Mouse (Mus musculus) large intestine, adult 2 months (tissue): ENCODE measurements at regions not wholly inside any gene's neighbourhood (a gene's known extent, or its start where the extent isn't known, plus 50 kb on each side); places are given as distances from the start of the nearest gene placed in this dataset.

ENCODE experiments used
- DNase-seq: peaks from one replicate; pipeline ENCODE4 v3.0.0-alpha.2; 2012; ENCODE audit warnings: low read depth, low spot score
- WGBS: fragments of 180-500 bp; shearing (Covaris S2); methylation state at CpG from one replicate; pipeline ENCODE4 v1.1.7; 2018; 5-methylcytosine and 5-hydroxymethylcytosine counted together

- DNase-seq, result no peak
Measured at GRCm38 (mm10) chr2:169461491-169462039, 126.0 kb downstream of the Gm11011 start.

GRCm38 (mm10) chr2:169452956-169453355, 134.6 kb downstream of the Gm11011 start:
- 82% methylated on average over 8 of the region's 8 CpGs for WGBS

More at GRCm38 (mm10) chr2:169461491-169462039, 126.0 kb downstream of the Gm11011 start:
- 83% methylated on average over 12 of the region's 12 CpGs for WGBS

DNA sequence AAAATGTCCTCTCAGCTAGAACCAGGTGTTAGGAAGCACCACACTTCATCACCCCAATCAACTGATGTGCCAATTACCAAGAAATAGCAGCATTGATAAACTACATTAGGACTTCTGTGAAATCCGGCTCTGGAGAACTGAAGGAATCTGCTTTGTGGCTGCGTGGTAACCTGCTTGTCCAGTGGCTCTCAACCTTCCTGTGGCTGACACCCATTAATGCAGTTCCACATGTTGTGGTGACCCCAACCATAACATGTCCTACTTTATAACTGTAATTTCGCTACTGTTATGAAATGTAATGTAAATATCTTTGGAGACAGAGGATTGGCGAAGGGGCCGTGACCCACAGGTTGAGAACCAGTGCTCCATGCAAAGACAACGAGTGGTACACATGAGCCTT, 136.7 kb downstream of the Gm11011 start:
- 78% methylated on average over 6 of the region's 6 CpGs for WGBS
- no peak for DNase-seq

More at GRCm38 (mm10) chr2:169452956-169453355, 134.6 kb downstream of the Gm11011 start:
- no peak for DNase-seq

GRCm38 (mm10) chr2:169447495-169448280, 139.9 kb downstream of the Gm11011 start:
- DNase-seq, result no peak
- WGBS, result 78% methylated on average over 6 of the region's 6 CpGs

GRCm38 (mm10) chr2:169445877-169446276, 141.7 kb downstream of the Gm11011 start:
- no peak for DNase-seq
- WGBS, result 83% methylated on average over 5 of the region's 5 CpGs

GRCm38 (mm10) chr2:169445371-169445770, 142.2 kb downstream of the Gm11011 start:
- WGBS, result 89% methylated on average over 12 of the region's 12 CpGs
- no peak for DNase-seq

DNA sequence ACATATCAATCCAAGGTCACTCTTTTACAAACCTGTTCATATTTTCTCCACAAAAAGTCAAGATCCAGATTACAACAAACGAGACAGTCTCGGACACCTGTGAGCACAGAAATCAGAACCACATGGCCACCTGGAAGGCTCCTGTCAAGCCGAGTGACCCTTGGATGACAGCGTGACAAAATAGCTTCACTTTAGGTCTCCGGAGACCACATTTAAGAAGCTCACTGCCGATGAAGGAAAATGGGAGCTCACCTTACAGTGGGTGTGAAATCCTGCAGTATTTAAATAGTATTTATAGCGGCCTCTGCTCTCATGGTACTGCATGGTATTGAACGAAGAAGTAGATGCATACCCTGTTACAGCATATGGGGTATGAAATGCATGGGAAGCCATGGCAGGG, 144.3 kb downstream of the Gm11011 start:
- DNase-seq, result no peak
- 91% methylated on average over 8 of the region's 8 CpGs for WGBS

GRCm38 (mm10) chr2:169431516-169431915, 156.0 kb downstream of the Gm11011 start:
- no peak for DNase-seq
- WGBS, result 94% methylated on average over 8 of the region's 8 CpGs

DNA sequence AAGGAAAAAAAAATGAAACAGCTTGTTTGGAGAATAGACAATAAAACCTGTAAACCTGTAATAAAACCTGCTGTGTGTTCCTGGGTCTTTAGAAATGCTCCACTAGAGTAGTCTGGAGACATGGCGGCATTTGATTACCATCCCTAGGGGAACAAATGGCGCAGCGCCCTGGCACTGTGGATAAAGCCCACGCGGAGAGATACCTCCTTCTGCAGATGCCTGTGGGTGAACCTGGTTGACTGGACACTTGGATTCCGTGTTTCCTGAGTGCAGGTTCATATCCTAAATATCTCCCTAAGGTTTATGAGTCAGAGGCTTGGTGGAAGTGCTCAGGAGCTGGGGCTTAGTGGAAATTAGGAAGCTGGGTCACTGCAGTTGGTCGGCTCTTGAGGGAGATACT, 158.1 kb downstream of the Gm11011 start:
- DNase-seq, result no peak
- WGBS, result 76% methylated on average over 7 of the region's 7 CpGs

GRCm38 (mm10) chr2:169424166-169424920, 163.2 kb downstream of the Gm11011 start:
- DNase-seq, result no peak
- 59% methylated on average over 12 of the region's 12 CpGs for WGBS

DNA sequence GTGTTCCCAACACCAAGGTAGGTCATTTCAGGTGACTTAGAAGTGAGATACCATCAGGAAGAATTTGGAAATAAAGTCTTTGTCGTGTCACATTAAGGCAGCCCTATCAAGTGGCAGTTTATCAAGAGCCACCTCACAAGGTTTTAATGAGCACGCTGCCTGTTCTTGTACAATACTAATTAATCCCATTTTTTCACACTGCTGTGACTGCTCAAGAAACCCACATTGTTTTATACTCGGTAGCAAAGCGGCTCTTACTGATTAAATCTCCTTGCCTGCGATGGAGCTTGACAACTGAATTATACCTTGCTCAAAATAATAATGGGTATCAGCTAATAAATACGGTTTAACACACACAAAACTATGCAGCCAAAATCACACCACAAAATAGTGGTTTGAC, 175.2 kb downstream of the Gm11011 start:
- DNase-seq, result no peak
- 79% methylated on average over 6 of the region's 6 CpGs for whole genome bisulfite sequencing

DNA sequence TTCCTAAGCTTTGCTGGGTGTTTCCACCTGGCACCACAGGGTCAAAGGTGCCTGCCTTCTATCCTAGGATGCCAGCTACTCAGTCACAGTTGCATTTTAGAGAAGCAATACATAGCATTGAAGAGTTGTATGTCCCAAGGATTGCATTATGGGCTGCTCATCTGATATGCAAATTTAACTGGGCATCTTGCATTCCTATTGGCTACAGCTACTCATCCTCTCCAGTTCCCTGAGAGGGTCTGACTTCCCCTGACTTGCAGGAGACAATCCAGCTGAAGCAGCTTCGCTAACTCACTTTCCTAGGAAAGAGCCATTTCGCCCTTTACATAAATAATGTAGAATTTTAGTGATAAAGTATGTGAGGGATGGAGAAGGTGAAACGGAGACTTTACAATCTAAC, 177.5 kb downstream of the Gm11011 start:
- 52% methylated on average over 3 of the region's 3 CpGs for WGBS
- DNase-seq, result no peak

DNA sequence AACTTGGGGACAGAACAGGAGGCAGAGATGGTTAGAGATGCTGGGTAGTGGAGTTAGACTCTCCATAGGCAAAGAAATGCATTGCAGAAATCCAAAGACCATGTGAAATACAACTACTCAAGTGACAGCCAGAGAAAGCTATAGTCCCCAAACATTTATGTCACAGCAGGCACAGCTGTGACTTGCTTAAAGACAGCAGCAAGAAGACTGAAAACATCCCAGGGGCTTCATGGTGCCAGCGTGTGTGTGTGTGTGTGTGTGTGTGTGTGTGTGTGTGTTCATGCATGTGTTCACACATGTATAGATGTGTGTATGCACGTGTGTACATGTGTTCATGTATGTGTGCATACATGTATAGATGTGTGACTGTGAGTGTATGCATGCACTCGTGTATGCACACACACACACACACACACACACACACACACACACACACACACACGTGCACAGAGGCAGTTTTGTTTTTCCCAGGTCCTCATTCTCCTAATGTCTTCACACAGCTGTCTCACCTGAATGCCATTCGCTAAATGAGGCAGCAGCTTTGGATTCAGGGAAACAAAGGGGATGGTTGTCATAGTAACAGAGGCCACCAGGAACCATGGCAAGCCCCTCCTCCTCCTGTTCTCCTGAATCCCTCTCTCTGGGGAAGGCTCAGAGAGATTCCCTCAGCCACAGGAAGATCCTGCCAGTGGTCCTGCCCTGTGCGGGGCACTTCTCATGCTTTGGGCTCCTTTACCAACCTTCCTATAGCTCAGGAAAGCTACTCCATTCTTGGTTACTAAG, 182.4 kb downstream of the Gm11011 start:
- WGBS, result 31% methylated on average over 6 of the region's 6 CpGs
- DNase-seq, result no peak

- 36% methylated on average over 6 of the region's 6 CpGs for WGBS
- no peak for DNase-seq
Measured at GRCm38 (mm10) chr2:169397758-169398157, 189.8 kb downstream of the Gm11011 start.

- no peak for DNase-seq
- WGBS, result 60% methylated on average over 4 of the region's 4 CpGs
Measured at GRCm38 (mm10) chr2:169397013-169397412, 190.5 kb downstream of the Gm11011 start.

- DNase-seq, result no peak
- WGBS, result 72% methylated on average over 4 of the region's 4 CpGs
Measured at GRCm38 (mm10) chr2:169396294-169396693, 191.3 kb downstream of the Gm11011 start.

GRCm38 (mm10) chr2:169389611-169390010, 197.9 kb downstream of the Gm11011 start:
- 75% methylated on average over 4 of the region's 4 CpGs for WGBS

GRCm38 (mm10) chr2:169388569-169388968, 199.0 kb downstream of the Gm11011 start:
- DNase-seq, result no peak

More at GRCm38 (mm10) chr2:169389611-169390010, 197.9 kb downstream of the Gm11011 start:
- DNase-seq, result no peak

GRCm38 (mm10) chr2:169387765-169388518, 199.6 kb downstream of the Gm11011 start:
- DNase-seq, result no peak
- WGBS, result 72% methylated on average over 23 of the region's 23 CpGs

More at GRCm38 (mm10) chr2:169388569-169388968, 199.0 kb downstream of the Gm11011 start:
- 53% methylated on average over 8 of the region's 8 CpGs for WGBS
